Mouse (Mus musculus): ENCODE measurements around the gene Ints3.

GRCm38 (mm10) chr3:90445417-90446200 is 12.2 kb upstream of the Ints3 start:
- TF ChIP-seq POLR2A (IDR thresholded peaks at IDR 0.05; ENCODE audit: control insufficient read depth in 1 of 2, insufficient read depth in 1 of 2, low read depth in 1 of 2, low read length in 2 of 2, poor library complexity in 1 of 2) (no peak), SIN3A (IDR thresholded peaks at IDR 0.05; ENCODE audit: low read length) (no peak), USF1 (IDR thresholded peaks at IDR 0.05; ENCODE audit: low read depth, low read length) (no peak), CHD2 (IDR thresholded peaks at IDR 0.05; ENCODE audit: low read length) (no peak), CTCF (IDR thresholded peaks at IDR 0.05 in 2 of 3, conservative IDR thresholded peaks at IDR 0.05 in 1 of 3; ENCODE audit: control insufficient read depth in 1 of 3, insufficient read depth in 1 of 3, low read depth in 2 of 3, low read length in 3 of 3, poor library complexity in 1 of 3, severe bottlenecking in 1 of 3) (no peak), MAX (IDR thresholded peaks at IDR 0.05; ENCODE audit: low read length) (no peak), GATA1 (IDR thresholded peaks at IDR 0.05; ENCODE audit: low read depth, low read length) (no peak)

Measured in MEL (cell line).